Mouse (Mus musculus) T-helper 1 cell (primary cell): ENCODE measurements around the gene Peli1.
"Not testable (repeated sequence)": the region's sequence is repeated elsewhere in the genome, so short reads cannot be mapped to it uniquely, and the experiment has no call there.

Experiments used
- in situ Hi-C: fragments of 300-600 bp; cut with MboI, MseI; formaldehyde crosslinking; loops from one replicate; pipeline ENCODE4 v1.15.1; 2025; ENCODE audit warnings: high pct_unique_total_duplicates

Peli1 gene

GRCm38 (mm10) chr11:21181616-21182015, 90.5 kb downstream of the Peli1 start:
- in situ Hi-C loops: loop anchor here (10.0 kb wide), 2 partner anchors 267 to 387 kb away; no protein-coding TSS in a partner anchor

GRCm38 (mm10) chr11:21182709-21183108, 91.6 kb downstream of the Peli1 start:
- in situ Hi-C loops: loop anchor here (10.0 kb wide), 2 partner anchors 268 to 388 kb away; no protein-coding TSS in a partner anchor

DNA sequence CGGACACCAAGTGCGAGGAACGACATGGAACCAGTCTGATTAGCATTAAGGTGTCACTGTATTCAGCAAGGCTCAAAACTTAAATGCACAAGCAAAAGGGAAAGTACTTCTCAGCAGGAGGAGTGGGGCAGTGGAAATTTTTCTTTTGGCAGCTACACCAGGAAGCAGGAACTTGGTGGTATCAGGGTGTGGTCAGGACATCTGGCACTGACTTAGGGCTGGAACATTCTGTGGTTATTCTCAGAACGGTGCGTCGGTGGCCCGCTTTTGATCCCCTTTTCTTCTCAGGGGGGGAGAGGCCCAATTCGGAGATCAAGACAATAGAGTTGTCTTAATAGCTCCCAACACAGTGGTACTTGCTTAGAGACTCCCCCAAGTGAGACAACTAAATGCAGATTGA, 100.7 kb downstream of the Peli1 start:
- in situ Hi-C loops: not testable (repeated sequence)

DNA sequence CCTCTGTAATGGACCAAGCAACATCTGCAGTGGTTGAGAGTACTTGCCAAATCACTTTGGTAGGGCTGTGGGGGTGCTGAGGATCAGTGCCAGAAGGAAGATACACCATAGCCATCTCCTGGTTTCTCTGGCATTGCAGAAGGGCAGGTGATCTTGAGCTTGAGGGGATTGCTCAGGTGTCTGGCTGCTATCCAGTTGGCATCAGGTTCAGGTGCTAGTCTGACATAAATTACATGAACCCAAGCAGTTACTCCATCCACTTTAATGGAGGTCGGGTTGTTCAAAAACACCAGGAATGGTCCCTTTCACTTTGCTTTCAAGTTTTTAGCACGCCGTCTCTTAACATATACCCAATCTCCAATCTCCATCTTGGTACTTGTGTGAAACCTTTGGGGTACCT, 103.8 kb downstream of the Peli1 start:
- in situ Hi-C loops: no loop called here
